Mouse (Mus musculus) layer of hippocampus, postnatal 25 days (tissue): ENCODE measurements at regions not wholly inside any gene's neighbourhood (a gene's known extent, or its start where the extent isn't known, plus 50 kb on each side); places are given as distances from the start of the nearest gene placed in this dataset.

ENCODE experiments used
- DNase-seq, 2 experiments: peaks; one replicate each; pipeline ENCODE4 v3.0.0; 2022; ENCODE audit warnings: mixed read lengths in 2 of 2, low spot score in 1 of 2; ENCODE audit errors: extremely low spot score in 1 of 2

DNA sequence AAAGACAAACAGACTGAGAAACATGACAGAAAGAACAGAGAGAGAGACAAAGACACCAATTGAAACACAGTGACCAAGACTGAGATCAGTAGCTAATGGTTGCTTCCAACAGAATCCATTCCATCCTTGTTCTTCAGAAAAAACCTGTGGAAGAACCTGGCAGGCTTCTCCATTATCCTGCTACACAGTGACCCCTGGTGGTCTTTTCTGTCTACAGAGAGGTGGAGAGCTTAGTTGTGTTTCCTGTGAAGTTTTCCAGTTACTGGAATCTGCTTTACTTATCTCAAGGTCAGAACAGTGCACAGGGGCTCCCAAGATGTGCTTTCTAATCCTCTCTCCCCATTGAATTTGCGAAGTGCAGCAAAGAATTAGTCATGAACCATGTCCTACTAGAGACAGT is 339.1 kb upstream of the Msl3l2 start:
- DNase-seq, result peak in 1 of 2 experiments; percentile 33

DNA sequence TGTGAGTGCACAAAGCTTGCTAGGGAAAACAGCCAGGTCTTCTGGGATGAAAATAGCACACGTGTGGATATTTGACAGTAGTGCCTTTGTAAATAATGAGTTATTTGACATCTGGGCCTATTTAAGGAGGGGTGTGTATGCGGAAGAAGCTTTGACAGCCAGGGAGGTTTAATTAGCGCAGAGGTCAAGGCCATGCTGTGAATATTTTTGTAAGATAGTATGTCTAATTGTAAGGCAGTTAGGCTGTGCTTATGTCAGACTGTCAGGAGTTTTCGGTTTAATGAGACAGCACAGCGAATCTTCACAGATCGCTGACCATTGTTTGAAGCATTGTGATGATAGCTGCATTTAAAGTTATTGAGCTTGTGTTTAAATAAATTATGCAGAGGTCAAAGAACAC is 337.1 kb upstream of the Msl3l2 start:
- no peak for DNase-seq

DNA sequence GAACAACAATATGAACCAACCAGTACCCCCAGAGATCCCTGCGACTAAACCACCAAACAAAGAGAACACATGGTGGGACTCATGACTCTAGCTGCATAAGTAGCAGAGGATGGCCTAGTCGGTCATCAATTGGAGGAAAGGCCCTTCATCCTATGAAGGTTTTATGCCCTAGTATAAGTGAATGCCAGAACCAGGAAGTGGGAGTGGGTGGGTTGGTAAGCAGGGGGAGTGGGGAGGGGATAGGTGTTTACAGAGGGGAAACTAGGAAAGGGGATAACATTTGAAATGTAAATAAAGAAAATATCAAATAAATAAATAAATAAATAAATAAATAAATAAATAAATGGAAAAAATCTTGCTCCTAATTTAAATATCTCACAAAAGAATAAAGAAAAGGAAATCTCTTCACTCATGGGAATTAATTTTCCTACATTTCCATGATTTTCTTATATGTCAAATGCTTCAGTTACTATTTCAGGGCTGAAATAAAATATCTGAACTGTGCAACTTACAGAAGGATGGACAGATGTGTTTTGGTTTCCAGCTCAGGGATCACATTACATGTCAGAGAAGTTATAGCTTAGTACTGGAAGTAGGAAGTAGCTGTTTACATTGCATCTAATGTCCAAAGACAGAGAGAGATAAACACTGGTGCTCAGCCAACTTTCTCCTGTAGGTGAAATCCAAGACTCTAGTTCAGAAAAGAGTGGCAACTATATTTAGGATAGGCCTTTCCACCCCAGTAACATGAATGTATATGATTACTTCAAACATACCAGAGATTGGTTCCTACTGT is 323.8 kb upstream of the Msl3l2 start:
- no peak for DNase-seq

DNA sequence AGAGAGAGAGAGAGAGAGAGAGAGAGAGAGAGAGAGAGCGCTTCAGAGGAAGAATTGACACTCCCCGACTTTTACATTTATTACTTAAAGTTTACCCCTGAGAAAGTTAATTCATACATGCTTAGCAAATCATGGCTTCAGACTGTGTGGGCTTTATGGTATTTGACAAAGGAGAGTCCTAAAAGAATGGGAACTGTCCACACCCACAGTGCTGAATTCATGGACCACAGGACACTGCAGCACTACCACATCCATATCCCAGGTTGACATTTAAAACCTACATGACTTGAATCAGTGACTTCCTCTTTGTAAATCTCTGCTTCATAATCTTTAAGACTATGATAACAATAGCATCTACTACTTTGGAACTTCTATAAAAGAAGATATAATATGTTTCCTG is 292.8 kb upstream of the Msl3l2 start:
- no peak for DNase-seq

DNA sequence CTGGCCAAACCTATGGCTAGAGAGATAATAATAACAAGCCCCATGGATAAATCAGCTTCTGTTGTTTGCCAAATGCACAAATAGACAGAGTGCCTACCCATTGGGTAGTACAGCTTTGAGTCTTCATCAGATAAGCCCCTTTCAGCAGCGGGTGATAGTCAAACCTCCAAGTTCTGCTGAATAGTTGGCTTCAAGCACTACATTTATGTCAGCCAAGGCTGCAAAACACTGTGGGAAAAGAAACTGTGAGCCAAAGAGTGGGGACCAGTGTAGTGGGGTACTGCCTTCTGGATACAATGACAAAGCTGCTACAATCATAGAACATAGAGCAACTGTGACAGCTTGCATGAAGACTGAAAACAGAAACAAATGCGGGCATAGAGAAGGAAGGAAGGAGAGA is 255.4 kb upstream of the Msl3l2 start:
- no peak for DNase-seq

DNA sequence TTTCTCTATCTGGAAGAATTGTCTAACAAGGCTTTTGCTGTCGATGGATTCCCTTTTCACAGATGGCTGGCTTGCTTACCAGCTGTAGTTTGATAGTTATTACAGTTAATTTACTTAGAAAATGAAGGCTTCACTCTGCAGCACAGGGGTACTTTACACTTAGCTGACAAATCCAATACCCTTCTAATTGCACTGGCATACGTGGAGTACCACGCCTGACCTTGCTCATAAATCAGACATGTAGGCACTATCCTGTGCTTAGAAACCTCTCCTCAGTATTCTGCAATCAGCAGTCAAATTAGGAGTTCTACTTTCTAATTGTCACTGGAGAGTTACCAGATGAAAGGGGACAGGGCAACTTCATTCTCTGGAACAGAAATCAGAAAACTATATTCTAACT is 214.1 kb upstream of the Msl3l2 start:
- DNase-seq, result no peak

DNA sequence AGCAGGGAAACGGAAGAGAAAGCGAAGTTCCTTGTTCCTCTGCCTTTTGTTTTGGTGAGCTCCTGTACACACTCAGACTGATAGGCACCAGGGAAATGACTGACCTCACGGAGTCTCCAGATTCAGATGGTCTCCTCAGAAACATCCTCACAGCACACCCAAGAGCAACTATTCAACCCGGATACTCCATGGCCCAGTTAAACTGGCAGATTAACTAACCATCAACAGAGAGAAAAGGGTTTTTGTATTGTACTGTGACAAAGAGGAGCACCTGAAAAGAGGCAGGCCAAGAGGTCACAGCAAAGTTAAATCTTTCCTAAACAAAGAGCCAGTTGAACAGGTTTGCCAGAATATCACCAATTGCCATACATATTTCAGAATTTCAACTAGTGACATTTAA is 177.6 kb upstream of the Msl3l2 start:
- DNase-seq, result no peak

DNA sequence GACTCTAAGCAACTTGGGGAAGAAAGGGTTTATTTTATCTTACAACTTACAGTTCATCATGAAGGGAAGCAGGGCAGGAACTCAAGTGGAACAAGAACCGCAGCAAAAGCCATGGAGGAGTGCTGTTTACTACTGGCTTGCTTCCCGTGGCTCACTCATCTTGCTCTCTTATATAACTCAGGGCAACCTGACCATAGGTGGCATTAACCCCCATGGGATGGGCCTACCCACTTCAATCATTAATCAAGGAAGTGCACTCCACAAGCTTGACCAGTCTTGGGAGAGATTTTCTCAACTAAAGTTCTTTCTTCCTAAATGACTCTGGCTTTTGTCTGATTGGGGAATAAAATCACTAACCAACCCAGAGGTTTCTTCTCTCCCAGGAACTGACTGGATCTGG is 172.7 kb upstream of the Msl3l2 start:
- DNase-seq, result no peak

DNA sequence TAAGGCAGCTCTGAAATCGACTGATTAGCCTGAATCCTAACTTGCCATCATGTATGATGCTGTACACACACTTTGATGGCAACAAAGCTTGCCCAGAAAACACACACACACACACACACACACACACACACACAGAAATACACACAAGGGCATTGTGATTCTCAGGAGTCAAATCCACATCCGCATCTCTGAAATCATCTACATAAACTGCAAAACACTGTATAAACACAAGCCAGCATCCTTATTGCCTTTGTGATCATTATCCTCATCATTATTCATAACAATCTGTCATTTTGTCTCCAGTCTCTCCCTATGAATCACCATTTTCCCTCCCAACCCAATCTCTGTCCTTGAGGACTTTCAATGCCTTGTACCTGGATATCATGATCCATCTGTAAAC is 171.3 kb upstream of the Msl3l2 start:
- no peak for DNase-seq

DNA sequence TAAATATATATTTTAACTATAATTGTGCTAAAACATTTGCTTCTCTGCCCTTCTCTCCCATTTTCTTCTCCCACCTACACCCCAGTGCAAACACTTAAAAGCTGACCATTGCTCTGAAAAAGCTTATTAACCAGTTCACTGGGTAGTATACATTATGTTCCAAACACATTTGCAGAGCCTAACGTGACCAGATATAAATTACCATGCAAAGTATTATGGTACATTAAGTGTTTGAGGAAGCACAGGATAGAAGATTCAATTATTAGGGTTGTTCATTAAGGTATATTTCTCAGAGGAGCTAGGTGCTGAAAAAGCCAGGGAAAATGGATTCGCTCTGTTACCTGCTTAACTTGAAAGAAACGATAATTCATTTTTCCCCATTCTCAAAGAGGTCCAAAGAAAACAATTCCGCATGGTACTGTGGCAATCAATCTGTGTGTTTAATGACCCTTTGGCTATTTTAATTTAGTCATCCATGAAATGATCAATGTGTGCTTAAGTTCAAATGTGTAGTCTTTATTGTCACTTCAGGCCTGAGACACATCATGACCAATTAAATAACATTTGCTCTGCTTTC is 144.0 kb upstream of the Msl3l2 start:
- DNase-seq, result no peak
